Mouse (Mus musculus): ENCODE data around the gene Dnase1.
"Not testable (repeated sequence)": the region's sequence is repeated elsewhere in the genome, so short reads cannot be mapped to it uniquely, and the experiment has no call there.

Dnase1 gene

GRCm38 (mm10) chr16:4036807-4037206, at the start of gene Dnase1:
Dnase1 (plus strand) TSS chr16:4036942.
- no peak for DNase-seq (ENCODE audit: low spot score)

- no peak for DNase-seq (ENCODE audit: low spot score)
These were observed 48.3 kb upstream of the Dnase1 start for GRCm38 (mm10) chr16:3988410-3988809.

- DNase-seq (ENCODE audit: low spot score), result peak; percentile 90
These were observed 33.0 kb upstream of the Dnase1 start, which contains the start of gene Slx4 for GRCm38 (mm10) chr16:4003489-4004398. Slx4 (minus strand) TSS chr16:4003770.

- no peak for DNase-seq (ENCODE audit: low spot score)
These were observed 23.7 kb upstream of the Dnase1 start for GRCm38 (mm10) chr16:4012882-4013570.

GRCm38 (mm10) chr16:4014040-4014668, 22.6 kb upstream of the Dnase1 start:
- DNase-seq (ENCODE audit: low spot score), result no peak

GRCm38 (mm10) chr16:4016786-4017185, 20.0 kb upstream of the Dnase1 start:
- DNase-seq (ENCODE audit: low spot score), result not testable (repeated sequence)

GRCm38 (mm10) chr16:4017466-4017865, 19.3 kb upstream of the Dnase1 start:
- DNase-seq (ENCODE audit: low spot score), result not testable (repeated sequence)

- no peak for DNase-seq (ENCODE audit: low spot score)
These were observed 15.5 kb upstream of the Dnase1 start for GRCm38 (mm10) chr16:4021241-4021640.

GRCm38 (mm10) chr16:4022719-4023118, 14.0 kb upstream of the Dnase1 start:
- no peak for DNase-seq (ENCODE audit: low spot score)

- DNase-seq (ENCODE audit: low spot score), result no peak
These were observed 10.1 kb upstream of the Dnase1 start for GRCm38 (mm10) chr16:4026672-4027071.

- DNase-seq (ENCODE audit: low spot score), result no peak
These were observed 9.5 kb upstream of the Dnase1 start for GRCm38 (mm10) chr16:4027211-4027610.

GRCm38 (mm10) chr16:4029371-4029841, 7.3 kb upstream of the Dnase1 start:
- no peak for DNase-seq (ENCODE audit: low spot score)

GRCm38 (mm10) chr16:4030501-4030900, 6.2 kb upstream of the Dnase1 start:
- DNase-seq (ENCODE audit: low spot score), result no peak

GRCm38 (mm10) chr16:4031441-4032274, 5.1 kb upstream of the Dnase1 start:
- DNase-seq (ENCODE audit: low spot score), result no peak

- no peak for DNase-seq (ENCODE audit: low spot score)
These were observed 4.4 kb upstream of the Dnase1 start for GRCm38 (mm10) chr16:4032341-4032748.

- DNase-seq (ENCODE audit: low spot score), result no peak
These were observed 2.8 kb upstream of the Dnase1 start for GRCm38 (mm10) chr16:4033971-4034370.

- DNase-seq (ENCODE audit: low spot score), result no peak
These were observed 2.3 kb upstream of the Dnase1 start for GRCm38 (mm10) chr16:4034476-4034875.

- DNase-seq (ENCODE audit: low spot score), result no peak
These were observed 1.2 kb upstream of the Dnase1 start for GRCm38 (mm10) chr16:4035575-4035974.

- no peak for DNase-seq (ENCODE audit: low spot score)
These were observed 948 bp downstream of the Dnase1 start for GRCm38 (mm10) chr16:4037690-4038089.

- DNase-seq (ENCODE audit: low spot score), result no peak
These were observed 3.5 kb downstream of the Dnase1 start for GRCm38 (mm10) chr16:4040206-4040605.

GRCm38 (mm10) chr16:4041646-4042045, 4.9 kb downstream of the Dnase1 start:
- no peak for DNase-seq (ENCODE audit: low spot score)

- no peak for DNase-seq (ENCODE audit: low spot score)
These were observed 7.4 kb downstream of the Dnase1 start for GRCm38 (mm10) chr16:4044093-4044492.
